Mouse (Mus musculus) NIH3T3 (cell line): ENCODE measurements around the gene Drc1.
A peak's percentile ranks its signal among the peaks of the same experiment; 100 is the strongest.

Source experiments
- DNase-seq: peaks from one replicate; pipeline ENCODE4 v3.0.0-alpha.2; 2012; ENCODE audit warnings: low read depth

Drc1 gene

GRCm38 (mm10) chr5:30287106-30287882 lies 6.1 kb downstream of the Drc1 start:
- DNase-seq, result no peak

DNA sequence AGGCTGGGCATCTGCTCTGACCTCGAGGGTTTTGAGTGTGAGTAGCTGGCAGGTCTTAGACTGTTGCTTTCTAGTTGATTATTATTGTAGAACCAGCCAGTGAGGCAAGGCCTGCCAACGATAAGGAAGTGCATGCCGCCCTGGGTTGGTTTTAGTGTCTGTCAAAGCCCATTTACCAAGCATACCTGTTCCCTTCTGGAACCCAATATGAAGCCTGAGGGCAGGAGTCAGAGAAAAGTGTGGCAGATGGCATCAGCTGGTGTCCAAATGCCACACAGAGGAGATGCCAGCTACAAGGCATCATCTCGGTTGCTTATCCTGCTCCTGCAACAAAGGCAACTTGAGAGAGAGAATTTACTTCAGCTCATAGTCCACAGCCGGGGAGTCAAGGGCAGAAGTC lies 59.6 kb downstream of the Drc1 start:
- DNase-seq, result no peak

GRCm38 (mm10) chr5:30341601-30342365 lies 60.6 kb downstream of the Drc1 start:
- DNase-seq, result no peak

DNA sequence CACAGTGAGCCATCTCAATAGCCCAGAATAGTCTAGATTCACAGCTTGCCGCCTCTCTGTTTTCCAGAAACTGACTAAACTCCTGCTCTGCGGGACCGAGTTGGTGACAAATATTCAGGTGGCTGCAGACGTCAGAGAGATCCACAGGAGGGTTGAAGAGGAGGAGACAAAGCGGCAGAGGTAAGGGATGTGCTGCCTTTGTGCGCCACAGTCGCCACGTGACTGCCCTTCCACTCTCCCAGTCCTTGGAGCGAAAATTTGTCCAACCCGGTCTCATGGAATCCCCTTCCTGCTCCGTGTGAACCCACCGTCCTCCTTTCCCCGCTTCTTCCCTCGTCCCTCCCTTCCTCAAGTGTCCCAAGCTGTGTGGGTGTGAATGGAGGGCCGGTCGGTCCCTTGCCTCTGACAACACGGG lies 61.4 kb downstream of the Drc1 start:
- no peak for DNase-seq

GRCm38 (mm10) chr5:30343107-30343506 lies 61.9 kb downstream of the Drc1 start:
- DNase-seq, result peak; percentile 83

DNA sequence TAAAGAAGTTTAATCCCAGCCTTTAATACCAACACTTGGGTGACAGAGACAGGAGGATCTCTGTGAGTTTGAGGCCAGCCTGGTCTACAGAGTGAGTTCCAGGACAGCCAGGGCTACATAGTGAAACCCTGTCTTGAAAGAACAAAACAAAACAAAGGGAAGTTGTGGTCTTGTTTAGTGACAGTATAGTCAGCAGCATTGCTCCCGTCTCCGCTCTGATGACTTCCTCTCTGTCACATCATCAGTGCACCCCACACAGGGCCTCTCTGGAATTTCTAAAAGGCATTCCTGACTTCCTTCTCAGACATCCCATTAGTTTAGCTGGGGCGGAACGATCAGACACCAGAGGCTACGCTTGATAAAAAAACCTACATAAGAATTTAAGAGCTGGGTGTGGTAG lies 62.7 kb downstream of the Drc1 start:
- no peak for DNase-seq

DNA sequence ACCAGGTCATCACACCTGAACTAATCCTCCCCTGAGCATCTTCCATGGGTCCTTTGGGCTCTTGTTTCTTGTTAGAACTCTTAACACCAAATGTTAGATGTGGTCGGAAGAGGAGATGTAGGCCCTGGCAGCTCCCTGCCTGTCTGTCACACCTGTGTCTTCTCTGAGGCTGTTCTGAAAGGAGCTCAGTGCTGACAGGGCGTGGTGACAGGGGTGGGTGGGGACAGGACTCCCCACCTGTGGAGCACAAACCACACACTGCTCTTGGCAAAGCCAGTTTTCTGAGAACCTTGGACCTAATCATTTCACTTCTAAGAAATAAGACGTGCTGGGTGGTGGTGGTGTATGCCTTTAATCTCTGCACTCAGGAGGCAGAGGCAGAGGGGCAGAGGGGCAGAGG lies 72.4 kb downstream of the Drc1 start:
- no peak for DNase-seq

GRCm38 (mm10) chr5:30355114-30355513 lies 73.9 kb downstream of the Drc1 start:
- DNase-seq, result no peak

- no peak for DNase-seq
Observed at GRCm38 (mm10) chr5:30355559-30356159, 74.5 kb downstream of the Drc1 start.

DNA sequence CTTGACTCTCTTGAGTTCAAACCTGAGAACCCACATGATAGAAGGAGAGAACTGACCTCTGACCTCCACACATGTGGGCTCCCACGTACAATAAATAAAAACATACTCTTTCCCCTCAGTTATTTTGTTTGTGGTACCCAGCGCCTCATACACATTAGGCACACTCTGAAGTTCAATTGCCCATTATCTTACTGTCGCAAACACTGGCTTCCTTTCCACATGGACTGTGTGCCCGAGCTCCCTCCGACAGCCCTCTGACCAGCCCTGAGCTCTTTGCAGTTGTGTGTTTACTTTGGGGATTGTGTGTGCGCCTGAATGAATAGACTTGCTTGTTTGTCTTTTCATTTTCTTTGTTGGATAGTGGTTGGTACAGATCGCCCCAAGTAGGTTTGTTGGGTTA lies 75.5 kb downstream of the Drc1 start:
- no peak for DNase-seq

GRCm38 (mm10) chr5:30358436-30359099 lies 77.4 kb downstream of the Drc1 start:
- DNase-seq, result peak; percentile 61

DNA sequence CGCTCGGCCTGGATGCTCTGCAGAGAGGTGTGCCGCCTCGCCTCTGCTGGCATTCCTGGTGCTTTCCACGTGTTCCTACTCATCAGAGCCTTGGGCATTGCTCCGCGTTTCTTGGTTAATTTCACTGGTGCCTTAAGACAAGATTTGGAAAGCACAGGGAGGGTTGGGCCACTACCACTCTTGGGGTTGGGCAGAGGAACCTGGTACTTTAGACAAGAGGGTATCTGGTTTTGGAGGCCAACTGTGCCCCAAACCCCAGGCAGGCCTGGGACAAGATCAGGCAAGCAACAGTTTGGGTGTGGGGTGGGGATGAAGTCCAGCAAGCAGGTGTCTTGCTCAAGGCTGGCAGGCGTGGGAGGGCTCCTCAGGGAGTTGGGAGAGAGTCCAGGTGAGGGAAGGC lies 86.2 kb downstream of the Drc1 start:
- no peak for DNase-seq

DNA sequence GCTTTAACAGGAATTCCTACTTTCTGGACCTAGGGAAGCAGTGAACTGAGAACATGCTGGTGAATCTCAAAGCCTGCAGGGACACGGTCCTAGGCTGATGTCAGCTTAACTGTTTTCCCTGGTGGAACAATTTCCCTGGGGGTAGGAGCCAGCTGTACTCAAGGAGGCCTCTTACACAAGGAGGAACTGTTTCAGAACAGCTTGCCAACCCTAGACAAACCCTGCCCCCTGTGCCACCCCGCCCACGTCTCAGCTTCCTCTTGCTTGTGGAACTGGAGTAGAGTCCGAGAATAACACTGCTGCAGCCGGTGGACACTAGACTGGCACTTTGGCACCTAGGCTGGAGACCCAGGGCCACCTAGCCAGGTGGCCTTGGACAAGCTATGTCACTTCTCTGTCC lies 88.2 kb downstream of the Drc1 start:
- peak; percentile 9 for DNase-seq

- DNase-seq, result no peak
Observed at GRCm38 (mm10) chr5:30382876-30383275, 101.7 kb downstream of the Drc1 start.

DNA sequence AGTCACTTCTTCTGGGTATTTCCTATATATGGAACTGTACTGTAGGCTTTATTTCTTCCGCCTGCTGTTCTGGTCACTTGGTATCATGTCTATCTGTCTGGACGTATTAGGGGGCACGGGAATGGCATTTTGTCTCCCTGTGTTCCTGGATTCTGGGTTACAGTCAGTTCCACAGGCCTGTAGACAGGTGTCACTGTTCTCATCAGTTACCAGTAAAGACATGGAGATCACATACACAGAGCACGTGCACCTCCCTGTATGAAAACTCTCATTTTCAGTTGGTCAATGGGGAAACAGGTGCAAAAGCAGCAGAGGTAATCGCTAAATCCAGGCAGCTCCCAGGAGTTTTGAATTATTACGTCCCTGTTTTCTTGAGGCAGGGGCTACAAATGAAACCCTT lies 106.5 kb downstream of the Drc1 start:
- DNase-seq, result no peak

DNA sequence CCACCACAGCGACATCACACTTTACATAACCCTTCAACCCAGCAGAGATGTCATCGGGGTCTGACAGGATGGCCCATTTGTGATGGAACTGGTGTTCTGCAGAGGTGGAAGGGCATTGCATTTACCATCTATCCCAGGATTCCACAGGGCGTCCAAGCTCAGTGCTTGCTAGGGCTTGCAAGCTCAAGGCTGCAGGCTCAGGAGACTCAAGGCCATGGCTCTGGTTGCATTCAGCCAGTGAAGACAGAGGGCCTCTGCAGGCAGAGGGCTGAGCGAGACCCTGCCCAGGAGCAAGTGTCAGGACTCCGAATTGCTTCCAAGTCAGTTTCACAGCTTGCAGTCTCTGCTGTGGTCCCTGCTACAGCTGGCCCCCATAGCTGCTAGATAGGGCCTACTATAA lies 108.6 kb downstream of the Drc1 start:
- no peak for DNase-seq

DNA sequence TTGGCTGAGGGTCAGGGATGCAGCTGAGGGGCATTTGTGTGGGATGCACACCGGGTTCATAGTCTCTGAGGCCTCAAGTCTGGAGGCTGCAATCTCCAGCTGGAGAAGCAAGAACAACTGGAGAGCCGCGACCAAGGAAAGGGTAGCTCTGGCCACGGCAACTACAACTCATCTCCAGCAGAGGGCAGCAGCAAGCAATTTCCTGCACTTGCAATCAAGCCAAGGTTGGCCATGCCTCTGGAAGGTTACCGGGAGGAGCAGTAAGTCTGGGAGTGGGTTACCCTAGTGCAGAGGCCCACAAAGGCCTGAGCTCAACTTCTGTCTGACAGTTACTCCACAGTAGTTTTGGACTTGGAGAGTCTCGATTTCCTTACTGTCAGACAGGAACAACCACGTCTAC lies 110.3 kb downstream of the Drc1 start:
- peak; percentile 81 for DNase-seq

DNA sequence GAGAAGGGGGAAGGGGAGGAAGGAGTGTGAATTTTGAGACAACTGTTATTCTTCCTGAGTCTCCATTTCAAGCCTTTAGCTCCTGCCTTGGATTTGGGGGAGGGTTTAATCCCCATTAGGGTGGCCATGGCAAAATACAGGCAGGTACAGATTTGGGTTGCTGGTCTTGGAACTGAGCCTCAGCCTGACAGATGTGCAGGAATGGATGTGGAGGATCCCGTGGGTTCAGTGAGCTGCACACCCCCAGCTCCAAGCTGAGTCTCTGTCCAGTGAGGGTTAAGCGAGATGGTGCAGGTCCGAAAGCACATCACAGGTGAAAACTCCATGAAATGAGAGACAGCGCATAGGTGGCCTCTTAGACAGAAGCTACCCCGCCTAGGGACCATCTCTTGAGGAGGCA lies 119.3 kb downstream of the Drc1 start:
- DNase-seq, result no peak

- DNase-seq, result no peak
Observed at GRCm38 (mm10) chr5:30401165-30401564, 120.0 kb downstream of the Drc1 start.

GRCm38 (mm10) chr5:30406876-30407275 lies 125.7 kb downstream of the Drc1 start:
- no peak for DNase-seq

DNA sequence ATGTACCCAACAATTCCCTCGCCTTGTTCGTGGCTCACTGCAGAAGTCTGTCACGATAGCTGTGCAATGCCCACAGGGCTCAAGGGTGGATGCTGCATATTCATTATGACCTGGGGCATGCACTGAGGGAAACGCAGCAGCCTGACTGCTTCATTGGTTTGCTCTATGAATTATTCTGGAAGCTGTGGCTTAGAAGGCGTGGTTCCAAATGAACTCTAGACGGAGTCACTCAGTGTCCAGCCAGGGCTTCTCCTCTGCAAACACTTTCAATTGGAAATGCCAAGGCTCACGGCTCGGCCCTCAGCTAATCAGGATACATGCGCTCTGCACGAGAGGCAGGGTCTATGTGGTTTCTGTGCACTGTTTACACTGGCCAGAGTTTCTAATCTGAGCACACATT lies 130.3 kb downstream of the Drc1 start:
- peak; percentile 15 for DNase-seq

DNA sequence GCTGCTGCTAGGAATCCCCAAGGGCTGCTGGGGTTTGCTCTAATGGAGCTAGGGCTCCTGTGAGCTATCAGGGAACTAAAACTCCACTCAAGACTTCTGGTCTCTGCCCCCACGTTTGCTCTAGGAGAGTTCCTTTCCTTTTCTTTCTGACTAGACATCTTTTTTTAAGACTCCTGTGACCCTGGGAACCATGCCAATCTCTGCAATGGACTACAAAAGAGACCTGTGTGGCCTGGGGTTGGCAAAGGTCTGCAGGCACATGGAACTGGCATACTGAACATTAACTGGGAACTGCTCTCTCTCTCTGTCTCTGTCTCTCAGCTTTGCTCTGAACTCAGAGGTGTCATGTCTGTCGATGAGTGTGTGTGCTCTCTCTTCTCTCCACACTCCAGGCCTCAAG lies 134.2 kb downstream of the Drc1 start:
- DNase-seq, result no peak

GRCm38 (mm10) chr5:30415876-30416275 lies 134.7 kb downstream of the Drc1 start:
- peak; percentile 8 for DNase-seq
